Mouse (Mus musculus) layer of hippocampus, adult 11-12 months (tissue): ENCODE results near the gene Olfr1412.
A peak's percentile ranks its signal among the peaks of the same experiment; 100 is the strongest.

ENCODE experiments used
- DNase-seq: peaks from one replicate; pipeline ENCODE4 v3.0.0; 2022; ENCODE audit warnings: low spot score

Gene Olfr1412

DNA sequence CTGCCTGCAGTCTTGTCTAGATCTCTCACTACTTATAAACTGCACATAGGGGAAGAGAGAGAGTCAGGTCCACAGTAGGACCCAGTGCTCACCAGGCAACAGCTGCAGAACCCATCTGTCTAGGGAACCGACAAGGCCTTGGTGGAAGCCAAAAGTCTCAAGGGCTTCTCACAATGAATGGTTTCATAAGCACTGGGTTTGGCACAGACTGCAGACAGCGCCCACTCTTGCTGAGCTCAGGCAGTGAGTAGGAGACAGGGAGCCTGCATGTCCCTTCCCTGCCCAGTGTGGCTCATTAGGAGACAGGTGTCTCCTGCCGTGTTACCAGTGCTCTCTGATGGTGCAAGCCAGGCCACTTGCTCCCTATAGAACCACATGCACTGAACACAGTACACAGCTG lies 52.6 kb downstream of the Olfr1412 start:
- peak; percentile 79 for DNase-seq

GRCm38 (mm10) chr1:92638736-92639135 lies 53.2 kb downstream of the Olfr1412 start:
- peak; percentile 45 for DNase-seq

- no peak for DNase-seq
These were observed 54.8 kb downstream of the Olfr1412 start for GRCm38 (mm10) chr1:92640393-92640792.
